Mouse (Mus musculus) left cerebral cortex, adult 8-10 months (tissue): ENCODE measurements around the gene Pou4f1. TPM values are rescaled to one million over a fixed set of nuclear protein-coding genes. Genes with fewer than 3 reads are reported as not detected.
"Not testable (repeated sequence)": the region's sequence is repeated elsewhere in the genome, so short reads cannot be mapped to it uniquely, and the experiment has no call there.

ENCODE experiments used
- DNase-seq, 2 experiments: peaks; one replicate each; pipeline ENCODE4 v3.0.0; 2022; ENCODE audit warnings: low spot score in 2 of 2
- total RNA-seq, 4 experiments: library from RNA; stranded (reverse); gene quantifications; 2 replicates each; pipeline ENCODE4 v1.2.4; 2022

Pou4f1 gene
- under 1 TPM; 0.07 to 0.36 (median 0.13) TPM for total RNA-seq

- no peak for DNase-seq
Observed at GRCm38 (mm10) chr14:104467966-104468622, at the start of gene Pou4f1. Gene Pou4f1 (minus strand): TSS chr14:104467999.

DNA sequence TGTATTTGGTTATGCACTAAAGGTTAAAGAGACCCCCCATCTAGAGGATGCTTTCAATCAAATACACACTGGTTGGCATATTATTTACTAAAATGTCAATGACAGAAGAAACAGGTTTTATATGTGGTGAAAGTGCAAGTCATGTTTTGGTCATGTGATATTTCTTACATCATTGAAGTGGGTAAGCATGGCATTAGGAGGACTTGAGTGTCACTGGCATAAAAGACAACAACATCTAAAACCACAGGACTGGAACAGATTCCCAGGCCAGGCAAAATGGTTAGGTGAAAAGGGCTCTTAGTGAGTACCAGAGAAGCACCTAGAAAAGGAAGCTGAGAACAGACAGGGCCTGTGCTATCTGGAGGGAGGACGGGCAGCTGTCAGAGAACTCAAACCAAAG is 43.9 kb upstream of the Pou4f1 start:
- no peak for DNase-seq

GRCm38 (mm10) chr14:104502761-104503160 is 35.0 kb upstream of the Pou4f1 start:
- DNase-seq = not testable (repeated sequence)

DNA sequence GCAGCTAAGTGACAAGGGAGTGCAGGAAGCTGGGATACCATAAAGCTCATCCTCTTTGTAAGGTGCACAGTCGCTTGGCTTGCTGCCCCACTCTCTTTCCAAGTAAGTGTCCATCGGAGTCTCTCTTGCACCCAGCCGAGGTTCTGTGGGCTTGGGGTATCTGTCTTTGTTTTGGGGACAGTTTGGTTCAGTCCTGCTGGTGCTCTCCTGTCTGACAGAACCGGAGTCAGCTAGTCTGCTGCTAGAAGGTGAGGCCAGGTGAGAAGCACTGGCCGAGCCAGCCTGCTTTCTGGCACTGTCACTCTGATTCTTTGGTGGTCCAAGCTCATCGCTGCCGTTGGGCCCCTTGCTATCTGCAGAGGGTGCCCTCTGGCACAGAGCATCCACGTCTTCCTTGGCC is 12.0 kb upstream of the Pou4f1 start:
- no peak for DNase-seq

- no peak for DNase-seq
Observed at GRCm38 (mm10) chr14:104478593-104478992, 10.8 kb upstream of the Pou4f1 start.

- no peak for DNase-seq
Observed at GRCm38 (mm10) chr14:104477616-104478015, 9.8 kb upstream of the Pou4f1 start.

- DNase-seq = no peak
Observed at GRCm38 (mm10) chr14:104475438-104475837, 7.6 kb upstream of the Pou4f1 start.

- DNase-seq = no peak
Observed at GRCm38 (mm10) chr14:104468623-104468970, 798 bp upstream of the Pou4f1 start.

- DNase-seq = no peak
Observed at GRCm38 (mm10) chr14:104467133-104467965, 450 bp downstream of the Pou4f1 start.

DNA sequence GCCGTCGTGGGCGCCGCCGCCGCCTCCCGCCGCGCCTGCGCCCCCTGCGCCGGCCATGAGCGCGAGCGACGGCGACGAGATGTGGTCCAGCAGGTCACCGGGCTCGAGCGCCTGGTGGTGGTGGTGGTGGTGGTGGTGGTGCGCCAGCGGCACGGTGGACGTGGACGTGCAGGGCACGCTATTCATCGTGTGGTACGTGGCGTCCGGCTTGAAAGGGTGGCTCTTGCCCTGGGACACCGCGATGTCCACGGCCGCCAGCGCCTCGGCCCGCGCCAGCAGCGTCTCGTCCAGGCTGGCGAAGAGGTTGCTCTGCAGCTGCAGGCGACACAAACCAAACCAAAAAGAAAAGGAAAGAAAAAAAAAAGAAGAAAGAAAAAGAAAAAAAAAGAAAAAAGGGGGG is 1.2 kb downstream of the Pou4f1 start:
- no peak for DNase-seq

DNA sequence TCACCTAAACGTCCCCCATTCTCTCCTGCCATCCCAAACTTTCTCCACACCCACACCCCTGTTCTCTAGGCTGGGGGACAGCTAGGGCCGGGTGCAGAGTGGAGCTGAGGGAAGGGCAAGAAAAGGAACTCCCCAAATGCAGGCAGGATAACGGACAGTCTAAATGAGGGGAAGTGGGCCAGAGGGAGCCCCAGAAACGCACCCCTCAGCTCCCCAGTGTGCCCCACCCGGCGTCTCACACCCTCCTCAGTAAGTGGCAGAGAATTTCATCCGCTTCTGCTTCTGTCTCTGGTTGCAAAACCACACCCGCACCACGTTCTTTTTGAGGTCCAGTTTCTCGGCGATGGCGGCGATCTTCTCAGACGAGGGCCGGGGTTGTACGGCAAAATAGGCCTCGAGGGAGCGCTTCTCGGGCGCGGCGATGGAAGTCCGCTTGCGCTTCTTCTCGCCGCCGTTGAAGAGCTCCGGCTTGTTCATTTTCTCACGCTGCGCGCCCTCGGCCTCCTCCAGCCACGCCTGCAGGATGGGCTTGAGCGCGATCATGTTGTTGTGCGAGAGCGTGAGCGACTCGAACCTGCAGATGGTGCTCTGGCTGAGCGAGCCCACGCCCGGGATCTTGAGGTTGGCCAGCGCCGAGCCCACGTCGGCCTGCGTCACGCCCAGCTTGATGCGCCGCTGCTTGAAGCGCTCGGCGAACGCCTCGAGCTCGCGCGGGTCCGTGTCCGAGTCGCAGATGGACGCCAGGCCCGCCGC is 2.1 kb downstream of the Pou4f1 start:
- no peak for DNase-seq

GRCm38 (mm10) chr14:104464841-104465240 is 3.0 kb downstream of the Pou4f1 start:
- no peak for DNase-seq

DNA sequence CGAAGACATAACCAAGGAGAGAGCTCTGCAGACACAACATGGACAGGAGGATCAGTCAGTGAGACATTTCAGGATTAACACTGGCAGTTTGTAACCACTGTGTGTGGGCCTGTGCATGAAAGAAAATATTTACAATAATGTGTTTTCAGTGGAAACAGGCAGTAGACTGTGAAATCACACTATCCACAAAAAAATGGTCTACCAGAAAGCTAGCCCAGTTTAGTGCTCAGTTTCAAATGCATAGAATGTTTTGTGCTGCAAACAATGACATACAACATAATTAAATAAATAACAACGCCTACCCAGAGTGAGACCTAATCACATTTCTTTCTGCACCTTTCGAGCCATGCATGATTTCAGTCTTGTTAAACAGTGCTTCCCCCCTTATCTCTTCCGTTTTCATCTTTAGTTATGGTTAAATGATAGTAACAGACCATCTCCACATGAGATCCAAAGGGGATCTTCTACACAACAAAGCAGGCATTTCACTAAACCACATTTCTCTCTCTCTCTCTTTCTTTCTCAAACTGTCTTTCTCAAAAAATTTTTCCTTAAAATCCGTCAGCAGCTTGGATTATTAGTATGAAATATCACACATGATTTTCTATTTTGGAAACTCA is 4.1 kb downstream of the Pou4f1 start:
- no peak for DNase-seq

DNA sequence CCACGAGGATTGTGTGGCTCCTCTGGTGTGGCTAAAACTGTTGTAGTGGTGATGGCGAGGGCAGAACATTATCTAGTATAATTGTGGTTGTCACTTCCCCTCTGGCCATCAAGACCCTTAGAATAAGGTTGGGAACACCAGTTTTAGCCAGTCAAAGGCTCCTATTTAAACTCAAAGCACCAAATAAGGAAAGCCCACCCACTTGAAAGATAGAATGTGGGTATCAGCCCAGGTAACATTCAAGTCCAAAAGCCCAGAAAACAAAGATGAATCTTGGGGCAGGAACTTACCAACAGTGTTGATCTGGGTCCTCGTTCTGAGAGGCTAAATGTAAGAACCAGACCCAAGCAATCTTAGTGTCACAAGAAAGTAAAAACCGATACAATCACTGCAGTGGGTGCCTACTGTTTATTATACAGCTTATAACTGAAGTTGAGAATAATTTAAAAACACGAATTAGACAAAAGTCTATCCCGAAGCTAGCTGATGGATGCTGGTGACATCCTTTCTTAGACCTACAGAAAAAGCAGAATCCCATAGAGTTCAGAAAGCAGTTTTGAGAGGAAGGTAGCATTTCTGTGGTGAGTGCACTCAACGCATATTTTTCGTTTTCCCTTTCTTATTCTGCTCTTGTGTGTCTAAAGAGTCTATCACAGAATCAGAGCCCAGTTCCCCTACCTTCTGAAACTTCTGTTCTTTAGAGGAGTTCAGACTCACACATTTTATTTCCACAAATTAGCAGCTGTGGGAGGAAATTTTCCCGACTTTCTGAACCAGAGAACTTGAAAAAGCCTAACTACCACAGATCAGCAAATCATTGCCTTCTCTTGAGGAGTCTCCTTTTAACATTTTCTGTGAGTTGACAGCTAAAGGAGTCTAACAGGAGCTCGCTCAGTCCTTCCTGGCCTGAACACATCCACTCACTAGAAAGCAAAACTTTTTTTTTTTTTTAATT is 6.2 kb downstream of the Pou4f1 start:
- DNase-seq = no peak

- DNase-seq = no peak
Observed at GRCm38 (mm10) chr14:104460325-104461285, 7.2 kb downstream of the Pou4f1 start.

DNA sequence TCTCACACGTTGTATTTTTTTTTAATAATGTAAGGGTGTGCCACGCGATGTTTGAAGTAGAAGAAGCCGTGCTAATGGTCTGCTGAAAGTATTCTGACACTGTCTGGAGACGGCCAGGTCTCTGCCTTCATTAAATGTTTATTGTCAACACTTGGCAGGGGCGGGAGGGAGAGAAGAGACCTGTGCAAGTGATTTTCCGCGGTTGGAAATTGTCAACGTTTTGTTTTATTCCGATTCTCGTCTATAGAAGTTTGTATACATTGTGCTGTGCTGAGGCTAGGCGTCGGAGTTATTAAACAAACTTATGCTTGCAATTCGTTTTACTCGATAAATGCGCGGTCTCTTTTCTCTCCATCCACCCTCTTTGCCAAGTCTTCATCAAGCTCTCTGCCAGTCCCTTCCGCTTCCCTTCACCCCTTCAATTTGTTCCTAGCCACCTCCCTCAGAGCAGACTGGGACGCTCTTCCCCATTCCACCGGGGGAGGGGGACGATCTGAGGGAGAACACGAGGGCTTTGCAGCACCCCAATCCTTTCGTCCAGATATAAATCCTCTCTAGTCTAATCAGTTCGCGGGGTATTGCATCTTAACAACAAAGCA is 8.2 kb downstream of the Pou4f1 start:
- no peak for DNase-seq

DNA sequence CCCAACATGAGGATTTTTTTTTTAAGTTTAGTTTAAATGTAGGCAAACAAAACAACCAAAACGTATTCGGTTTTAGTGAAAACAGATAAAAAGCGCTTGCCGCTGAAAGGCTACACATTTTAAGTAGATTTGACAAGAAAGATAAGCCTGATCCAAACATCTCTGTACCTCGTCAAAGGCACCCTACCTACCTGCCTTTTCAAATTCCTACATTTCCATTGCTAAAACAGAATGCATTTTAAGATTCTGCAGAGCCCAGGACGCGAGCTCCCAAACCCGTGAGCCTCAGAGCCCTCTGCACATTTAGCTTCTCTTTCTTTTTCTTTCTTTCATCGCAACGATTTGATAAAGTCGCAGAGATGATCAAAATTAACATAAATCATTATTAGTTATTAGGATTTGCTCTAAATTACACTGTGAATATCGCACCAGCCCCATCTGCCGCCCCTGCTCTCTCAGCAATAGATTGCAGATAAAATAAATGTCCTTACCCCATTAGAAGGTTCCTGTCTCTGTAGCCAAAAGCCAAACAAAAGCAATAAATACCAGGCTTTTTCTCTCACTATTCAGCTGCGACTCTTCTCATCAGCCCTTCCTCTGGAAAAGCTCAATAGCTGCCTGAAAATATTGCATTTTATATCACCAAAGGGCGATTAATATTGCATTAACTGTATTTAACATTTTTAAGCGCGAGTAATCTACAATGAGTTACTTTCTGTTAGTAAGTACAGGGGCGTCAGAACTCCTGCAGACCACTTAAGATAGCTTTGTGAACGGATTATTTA is 8.9 kb downstream of the Pou4f1 start:
- no peak for DNase-seq
